Mouse (Mus musculus): ENCODE measurements around the gene Dgke. TPM values are rescaled to one million over a fixed set of nuclear protein-coding genes. Genes with fewer than 3 reads are reported as not detected.
"Not testable (repeated sequence)": the region's sequence is repeated elsewhere in the genome, so short reads cannot be mapped to it uniquely, and the experiment has no call there.

Gene Dgke
- polyA plus RNA-seq, 1 experiment: 23.1 TPM

DNA sequence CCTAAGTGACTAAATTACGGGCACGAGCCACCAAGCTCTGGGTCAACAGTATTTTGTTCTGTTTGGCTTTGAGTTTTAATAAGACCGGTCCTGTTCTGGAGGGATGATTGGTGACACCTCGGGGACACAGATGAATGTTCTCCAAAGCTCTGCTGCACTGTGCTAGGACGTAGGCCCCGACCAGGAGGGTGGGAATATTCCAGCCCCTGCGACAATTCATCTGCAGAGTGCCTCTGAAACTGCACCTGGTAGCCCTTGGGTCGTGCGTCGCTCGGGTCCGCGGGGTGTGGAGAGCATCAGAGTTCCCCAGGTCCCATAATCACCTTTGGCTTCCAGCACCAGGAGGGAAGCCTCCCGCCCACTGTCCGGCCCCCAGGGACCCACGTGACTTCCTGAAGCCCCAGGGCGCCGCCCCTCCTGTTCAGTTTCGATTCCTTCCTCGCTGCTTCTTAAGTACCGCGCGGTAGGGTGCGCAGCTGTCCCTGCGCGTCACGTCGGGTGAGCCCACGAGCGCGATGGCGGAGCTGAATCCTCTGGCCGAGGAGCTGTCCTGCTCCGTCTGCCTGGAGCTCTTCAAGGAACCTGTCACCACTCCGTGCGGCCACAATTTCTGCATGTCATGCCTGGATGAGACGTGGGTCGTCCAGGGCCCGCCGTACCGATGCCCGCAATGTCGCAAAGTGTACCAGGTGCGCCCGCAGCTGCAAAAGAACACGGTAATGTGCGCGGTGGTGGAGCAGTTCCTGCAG, 67.5 kb downstream of the Dgke start, which contains the start of gene Trim25:
TSS of gene Trim25 (plus strand) at position 403 of the 749 bp plus-strand sequence.
- peak; percentile 83 for DNase-seq (ENCODE audit: low read depth)
- TF ChIP-seq POLR2A (IDR thresholded peaks at IDR 0.05; ENCODE audit: borderline replicate concordance, extremely low read depth, insufficient read depth, insufficient read length, poor library complexity, severe bottlenecking) (no peak), CTCF (IDR thresholded peaks at IDR 0.05; ENCODE audit: borderline replicate concordance, extremely low read depth, insufficient read depth, insufficient read length) (no peak)

DNA sequence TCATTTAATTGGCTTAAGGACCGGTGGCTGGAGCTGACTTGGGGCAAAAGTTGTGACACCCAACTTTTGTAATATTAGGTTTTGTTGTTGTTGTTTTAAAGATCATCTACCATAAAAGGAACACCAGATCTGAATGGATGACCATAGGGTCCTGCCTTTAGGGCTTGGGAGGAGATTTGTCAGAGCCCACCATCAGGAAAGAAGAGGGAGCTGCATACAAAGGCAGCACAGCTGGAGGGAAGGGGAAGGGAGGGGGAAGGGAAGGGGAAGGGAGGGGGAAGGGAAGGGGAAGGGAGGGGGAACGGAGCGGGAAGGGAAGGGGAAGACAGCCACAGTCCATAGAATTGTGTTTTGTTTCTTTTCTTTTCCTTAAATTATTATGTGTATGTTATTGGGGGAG, 68.2 kb downstream of the Dgke start:
- no peak for TF ChIP-seq CTCF (IDR thresholded peaks at IDR 0.05; ENCODE audit: borderline replicate concordance, extremely low read depth, insufficient read depth, insufficient read length)
- no peak for TF ChIP-seq POLR2A (IDR thresholded peaks at IDR 0.05; ENCODE audit: borderline replicate concordance, extremely low read depth, insufficient read depth, insufficient read length, poor library complexity, severe bottlenecking)
- DNase-seq (ENCODE audit: low read depth): no peak

DNA sequence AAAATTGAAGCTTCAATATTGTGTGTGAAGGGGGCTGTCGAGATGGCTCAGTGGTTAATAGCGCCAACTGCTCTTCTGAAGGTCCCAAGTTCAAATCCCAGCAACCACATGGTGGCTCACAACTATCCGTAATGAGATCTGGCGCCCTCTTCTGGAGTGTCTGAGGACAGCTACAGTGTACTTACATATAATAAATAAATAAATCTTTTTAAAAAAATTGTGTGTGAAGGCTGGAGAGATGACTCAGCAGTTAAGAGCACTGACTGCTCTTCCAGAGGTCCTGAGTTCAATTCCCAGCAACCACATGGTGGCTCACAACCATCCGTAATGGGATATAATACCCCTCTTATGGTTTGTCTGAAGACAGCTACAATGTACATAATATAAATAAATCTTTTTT, 69.3 kb downstream of the Dgke start:
- not testable (repeated sequence) for DNase-seq (ENCODE audit: low read depth)

DNA sequence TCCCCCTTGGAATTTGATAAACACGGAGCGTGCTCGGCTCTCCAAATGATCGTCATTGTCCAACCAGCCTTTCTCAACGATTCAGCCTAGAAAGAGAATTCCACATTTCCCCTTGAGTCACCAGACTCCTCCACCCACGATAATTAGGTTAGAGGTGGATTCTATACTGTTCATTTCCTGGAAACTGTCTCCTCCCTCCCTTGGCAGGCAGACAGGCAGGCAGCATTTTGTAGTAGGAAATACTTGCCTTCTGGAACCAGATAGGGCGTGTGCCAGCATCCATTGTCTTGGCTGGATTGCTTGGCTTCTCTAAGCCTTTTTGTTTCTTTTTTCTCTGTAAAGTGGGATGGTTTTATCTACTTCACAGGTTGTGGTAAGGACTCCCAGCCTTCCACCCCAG, 70.2 kb downstream of the Dgke start:
- DNase-seq (ENCODE audit: low read depth): peak; percentile 17
- TF ChIP-seq CTCF (IDR thresholded peaks at IDR 0.05; ENCODE audit: borderline replicate concordance, extremely low read depth, insufficient read depth, insufficient read length) (no peak), POLR2A (IDR thresholded peaks at IDR 0.05; ENCODE audit: borderline replicate concordance, extremely low read depth, insufficient read depth, insufficient read length, poor library complexity, severe bottlenecking) (no peak)

DNA sequence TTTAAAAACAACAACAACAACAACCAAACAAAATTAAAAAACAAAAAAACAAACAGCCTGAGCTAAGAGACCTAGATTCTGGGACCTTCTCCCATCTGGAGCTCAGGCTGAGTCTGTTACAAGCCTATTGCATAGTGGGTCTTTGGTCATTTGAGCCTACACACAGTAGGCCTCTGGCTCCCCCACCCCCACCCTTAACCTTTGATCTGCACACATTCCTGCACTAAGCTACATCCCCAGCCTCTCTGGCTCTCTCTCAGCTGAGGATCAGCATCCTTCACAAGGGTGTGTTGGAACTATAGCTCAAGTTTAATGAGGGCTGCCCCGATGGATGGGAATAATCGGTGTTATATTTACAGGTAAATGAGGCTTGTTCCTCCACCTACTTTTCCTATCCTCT, 71.0 kb downstream of the Dgke start:
- DNase-seq (ENCODE audit: low read depth): no peak
- TF ChIP-seq CTCF (IDR thresholded peaks at IDR 0.05; ENCODE audit: borderline replicate concordance, extremely low read depth, insufficient read depth, insufficient read length) (no peak), POLR2A (IDR thresholded peaks at IDR 0.05; ENCODE audit: borderline replicate concordance, extremely low read depth, insufficient read depth, insufficient read length, poor library complexity, severe bottlenecking) (no peak)

DNA sequence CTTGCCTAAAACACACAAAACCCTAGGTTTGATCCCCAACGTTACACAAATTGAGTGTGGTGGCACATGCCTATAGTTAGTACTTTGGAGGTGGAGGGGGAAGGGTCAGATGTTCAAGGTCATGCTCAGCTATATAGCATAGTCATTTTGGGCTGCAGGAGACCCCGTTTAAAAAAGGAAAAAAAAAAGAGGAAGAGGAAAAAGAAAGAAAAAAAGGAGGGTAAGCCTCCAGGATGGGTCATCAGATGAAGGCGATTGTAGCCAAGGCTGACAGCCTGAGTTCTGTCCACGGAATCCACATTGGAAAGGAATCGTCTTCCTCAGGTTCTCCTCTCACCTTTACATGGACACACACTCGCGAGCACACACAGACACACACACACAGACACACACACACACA, 72.2 kb downstream of the Dgke start:
- no peak for DNase-seq (ENCODE audit: low read depth)
- TF ChIP-seq POLR2A (IDR thresholded peaks at IDR 0.05; ENCODE audit: borderline replicate concordance, extremely low read depth, insufficient read depth, insufficient read length, poor library complexity, severe bottlenecking): no peak
- TF ChIP-seq CTCF (IDR thresholded peaks at IDR 0.05; ENCODE audit: borderline replicate concordance, extremely low read depth, insufficient read depth, insufficient read length): no peak

DNA sequence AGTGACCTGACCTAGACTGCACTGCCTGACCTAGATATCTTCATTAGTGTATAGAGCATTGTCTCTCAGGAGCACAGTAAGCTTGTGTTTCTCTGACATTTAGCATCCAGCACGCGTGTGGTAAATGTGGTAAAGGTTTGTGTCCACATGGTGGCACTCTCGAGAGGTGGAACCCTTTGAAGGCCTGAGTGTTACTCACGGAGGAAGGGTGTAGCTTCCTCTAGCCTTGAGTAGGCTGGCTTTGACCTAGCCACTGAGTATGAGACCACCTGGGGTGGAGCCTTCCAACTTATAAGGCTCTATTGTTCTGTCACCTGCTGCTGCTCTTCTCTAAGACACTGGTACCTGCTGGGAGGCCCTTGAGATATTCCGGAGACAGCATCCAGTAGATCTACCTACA, 73.0 kb downstream of the Dgke start:
- no peak for TF ChIP-seq POLR2A (IDR thresholded peaks at IDR 0.05; ENCODE audit: borderline replicate concordance, extremely low read depth, insufficient read depth, insufficient read length, poor library complexity, severe bottlenecking)
- TF ChIP-seq CTCF (IDR thresholded peaks at IDR 0.05; ENCODE audit: borderline replicate concordance, extremely low read depth, insufficient read depth, insufficient read length): peak; percentile 53; the same call in 1 of the 2 replicates
- DNase-seq (ENCODE audit: low read depth): peak; percentile 37

DNA sequence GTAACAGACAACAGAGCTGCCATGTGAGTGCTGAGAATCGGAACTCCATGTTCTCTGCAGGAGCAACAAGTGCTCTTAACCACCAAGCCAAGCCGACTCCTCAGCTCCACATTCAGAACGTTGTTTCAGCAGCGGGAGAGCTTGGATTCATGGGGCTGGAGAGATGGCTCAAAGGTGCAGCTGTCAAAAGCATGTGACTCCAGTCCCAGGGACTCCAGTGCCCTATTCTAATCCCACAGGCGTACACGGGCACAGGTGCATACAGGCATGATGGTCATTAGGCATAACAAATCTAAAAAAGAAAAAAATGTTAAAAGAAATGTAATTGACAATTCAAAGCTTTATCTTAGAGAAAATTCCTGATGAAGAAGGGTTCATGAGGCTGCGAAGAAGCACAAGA, 73.5 kb downstream of the Dgke start:
- TF ChIP-seq CTCF (IDR thresholded peaks at IDR 0.05; ENCODE audit: borderline replicate concordance, extremely low read depth, insufficient read depth, insufficient read length) (no peak), POLR2A (IDR thresholded peaks at IDR 0.05; ENCODE audit: borderline replicate concordance, extremely low read depth, insufficient read depth, insufficient read length, poor library complexity, severe bottlenecking) (no peak)
- no peak for DNase-seq (ENCODE audit: low read depth)

DNA sequence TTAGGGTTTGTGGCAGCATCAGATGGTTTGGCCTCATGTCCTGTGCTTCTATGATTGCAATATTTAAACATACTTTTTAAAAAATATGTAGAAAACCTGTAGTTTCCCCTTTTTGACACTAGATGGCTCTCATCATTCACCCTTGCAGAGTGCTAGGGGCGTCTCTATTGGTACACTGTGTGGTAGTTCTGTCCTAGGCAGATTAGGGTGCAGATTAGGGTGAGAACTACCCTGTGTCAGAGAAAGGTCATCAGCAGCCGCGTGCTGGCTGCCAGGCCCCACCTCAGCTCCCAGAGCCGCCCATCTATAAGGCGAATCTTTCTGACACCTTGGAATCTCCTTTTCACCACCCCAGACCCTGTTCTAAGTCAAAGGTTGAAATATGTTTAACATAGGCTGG, 77.1 kb downstream of the Dgke start:
- TF ChIP-seq CTCF (IDR thresholded peaks at IDR 0.05; ENCODE audit: borderline replicate concordance, extremely low read depth, insufficient read depth, insufficient read length): peak; percentile 27; the same call in 1 of the 2 replicates
- no peak for TF ChIP-seq POLR2A (IDR thresholded peaks at IDR 0.05; ENCODE audit: borderline replicate concordance, extremely low read depth, insufficient read depth, insufficient read length, poor library complexity, severe bottlenecking)
- peak; percentile 26 for DNase-seq (ENCODE audit: low read depth)

DNA sequence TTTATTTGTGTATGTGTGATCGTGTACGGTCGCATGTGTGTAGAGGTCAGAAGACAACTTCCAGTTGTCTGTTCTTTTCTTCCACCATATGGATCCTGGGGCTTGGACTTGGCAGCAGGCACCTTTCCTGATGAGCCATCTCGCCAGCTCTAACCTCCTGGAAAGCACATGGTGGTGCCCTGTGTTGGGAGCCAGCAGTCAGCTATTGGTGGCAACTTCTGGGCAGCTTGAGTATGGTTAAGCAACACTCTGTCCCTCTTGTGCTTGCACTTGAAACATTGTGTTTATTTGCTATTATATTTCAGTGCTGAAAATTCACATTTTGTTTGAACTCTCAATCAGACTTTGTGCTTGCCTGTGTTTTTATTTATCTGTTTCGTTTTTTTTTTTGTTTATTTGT, 77.7 kb downstream of the Dgke start:
- no peak for TF ChIP-seq POLR2A (IDR thresholded peaks at IDR 0.05; ENCODE audit: borderline replicate concordance, extremely low read depth, insufficient read depth, insufficient read length, poor library complexity, severe bottlenecking)
- no peak for TF ChIP-seq CTCF (IDR thresholded peaks at IDR 0.05; ENCODE audit: borderline replicate concordance, extremely low read depth, insufficient read depth, insufficient read length)
- DNase-seq (ENCODE audit: low read depth): no peak

DNA sequence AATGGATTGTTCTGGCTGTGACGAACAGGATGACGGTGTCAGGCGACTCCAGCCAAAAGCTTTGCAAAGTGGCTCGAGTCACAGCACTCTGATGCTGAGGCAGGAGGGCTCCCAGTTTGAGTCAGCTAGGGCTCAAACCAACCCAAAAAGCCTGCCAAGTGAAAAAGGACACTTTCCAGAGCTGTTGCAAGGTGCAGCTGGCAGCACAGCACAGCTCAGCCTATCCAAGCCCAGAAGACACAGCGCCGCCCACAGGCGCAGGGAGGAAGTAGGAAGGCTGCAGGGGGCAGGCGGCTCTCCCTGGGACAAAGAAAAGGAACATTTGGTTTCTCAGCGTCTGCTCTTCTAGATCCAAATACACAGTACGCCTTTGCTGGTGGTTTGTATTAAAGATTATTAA, 80.0 kb downstream of the Dgke start:
- no peak for DNase-seq (ENCODE audit: low read depth)
- TF ChIP-seq CTCF (IDR thresholded peaks at IDR 0.05; ENCODE audit: borderline replicate concordance, extremely low read depth, insufficient read depth, insufficient read length) (0 out of 2 replicates have a peak, but pooled peaks have one; percentile 4), POLR2A (IDR thresholded peaks at IDR 0.05; ENCODE audit: borderline replicate concordance, extremely low read depth, insufficient read depth, insufficient read length, poor library complexity, severe bottlenecking) (no peak)

Other genes with a start within 250 kb of the Dgke start
- 52.8 and 54.1 TPM in 2 replicates for gene Akap1, start 202.3 kb downstream of the Dgke start, polyA plus RNA-seq (2012; rRNA removed)
- 15.7 and 16.5 TPM in 2 replicates for gene Scpep1, start 111.4 kb downstream of the Dgke start, polyA plus RNA-seq (2012; rRNA removed)
- not detected in 2 replicates for gene Elobl, start 99.9 kb downstream of the Dgke start, polyA plus RNA-seq (2012; rRNA removed)
- 28.9 and 31.3 TPM in 2 replicates for gene Coil, start 96.6 kb downstream of the Dgke start, polyA plus RNA-seq (2012; rRNA removed)
- 1.7 and 3.2 TPM in 2 replicates for gene Trim25, start 67.5 kb downstream of the Dgke start, polyA plus RNA-seq (2012; rRNA removed)
- 0.56 TPM in 1 of 2 replicates, not detected in the other for gene Gm525, start 7.0 kb upstream of the Dgke start, polyA plus RNA-seq (2012; rRNA removed)
- 8.8 and 10.5 TPM in 2 replicates for gene Nog, start 235.5 kb upstream of the Dgke start, polyA plus RNA-seq (2012; rRNA removed)